Mouse (Mus musculus) liver, embryonic 14.5 days (tissue): ENCODE measurements around the gene Tfpi2.

Experiments
- CTCF ChIP-seq: IDR thresholded peaks from 2 replicates; pipeline ENCODE4 v1.5.1; 2016; ENCODE audit warnings: antibody characterized with exemption, low read depth, control low read depth
- EP300 ChIP-seq: IDR thresholded peaks from 2 replicates; pipeline ENCODE4 v1.6.1; 2016; ENCODE audit warnings: antibody characterized with exemption, low read depth

DNA sequence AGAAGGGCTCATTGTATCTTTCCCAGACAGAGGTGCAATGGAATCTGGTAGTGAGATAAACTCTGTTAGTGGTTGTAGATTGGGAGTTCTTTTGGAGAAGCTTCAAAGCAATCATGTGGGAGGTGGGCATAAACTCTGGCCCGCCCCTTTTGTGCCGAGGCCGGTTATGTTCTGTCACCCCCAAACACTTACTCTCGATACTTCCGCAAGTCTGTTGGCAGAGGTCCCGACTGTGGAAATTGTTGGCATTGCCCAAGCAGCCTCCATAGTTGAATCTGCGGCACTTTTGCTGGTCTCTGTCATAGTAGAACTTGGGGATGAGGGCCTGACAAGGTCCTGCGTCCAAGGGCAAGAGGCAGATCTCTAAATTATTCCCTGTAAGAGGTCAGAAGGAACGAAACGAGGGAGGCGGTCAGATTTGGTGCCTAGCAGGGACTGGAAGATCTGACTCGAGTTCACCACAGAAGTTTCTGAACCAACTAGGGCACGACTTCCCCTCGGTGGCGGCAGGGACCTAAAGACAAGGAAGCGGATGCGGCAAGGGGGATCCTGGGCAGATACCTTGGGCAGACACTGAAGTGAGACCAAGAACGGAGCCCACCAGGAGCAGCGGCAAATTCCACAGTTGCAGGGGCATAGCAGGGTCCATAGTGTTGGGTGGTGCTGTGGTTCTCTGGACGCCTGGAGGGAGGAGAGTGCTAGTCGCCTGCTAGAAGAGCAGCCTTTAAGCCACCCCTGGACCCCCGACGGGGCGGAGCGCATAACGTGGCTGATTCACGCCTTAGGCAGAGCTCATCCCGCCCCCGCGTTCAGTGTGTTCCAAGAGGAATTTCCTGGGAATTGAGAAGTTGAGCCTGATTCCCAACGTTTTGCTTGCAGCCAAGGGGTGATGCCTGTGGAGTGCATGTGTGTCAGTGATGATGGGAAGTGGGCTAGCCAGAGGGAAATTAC is 20.8 kb downstream of the Tfpi2 start:
- TF ChIP-seq CTCF: no peak
- TF ChIP-seq EP300: no peak
